Mouse (Mus musculus): Measurements from ENCODE around the gene Abhd15.
"Not testable (repeated sequence)": the region's sequence is repeated elsewhere in the genome, so short reads cannot be mapped to it uniquely, and the experiment has no call there.

Gene Abhd15

GRCm38 (mm10) chr11:77514281-77514831, 565 bp upstream of the Abhd15 start:
- no peak for DNase-seq

- DNase-seq, result no peak
These were observed 974 bp downstream of the Abhd15 start, which contains the start of gene Trp53i13 for GRCm38 (mm10) chr11:77515637-77516552. TSS of gene Trp53i13 (minus strand) at chr11:77515980.

- DNase-seq, result no peak
These were observed 1.9 kb downstream of the Abhd15 start for GRCm38 (mm10) chr11:77516553-77517425.

GRCm38 (mm10) chr11:77518051-77518798, 3.3 kb downstream of the Abhd15 start:
- DNase-seq, result no peak

GRCm38 (mm10) chr11:77519043-77519442, 4.1 kb downstream of the Abhd15 start, which contains the start of gene Gm10392:
TSS of gene Gm10392 (minus strand) at chr11:77519198.
- no peak for DNase-seq

GRCm38 (mm10) chr11:77520601-77521529, 5.9 kb downstream of the Abhd15 start:
- no peak for DNase-seq

- no peak for DNase-seq
These were observed 11.0 kb downstream of the Abhd15 start for GRCm38 (mm10) chr11:77525804-77526486.

GRCm38 (mm10) chr11:77528420-77528819, 13.5 kb downstream of the Abhd15 start:
- not testable (repeated sequence) for DNase-seq

GRCm38 (mm10) chr11:77529644-77530043, 14.7 kb downstream of the Abhd15 start:
- DNase-seq, result no peak

GRCm38 (mm10) chr11:77530862-77531261, 15.9 kb downstream of the Abhd15 start:
- no peak for DNase-seq

GRCm38 (mm10) chr11:77532202-77532846, 17.4 kb downstream of the Abhd15 start:
- DNase-seq, result no peak

GRCm38 (mm10) chr11:77545261-77545660, 30.3 kb downstream of the Abhd15 start:
- no peak for DNase-seq

GRCm38 (mm10) chr11:77585201-77585600, 70.3 kb downstream of the Abhd15 start:
- DNase-seq, result no peak

Data from right cerebral cortex, postnatal 25 days (tissue).